Mouse (Mus musculus): ENCODE measurements at regions not wholly inside any gene's neighbourhood (a gene's known extent, or its start where the extent isn't known, plus 50 kb on each side); places are given as distances from the start of the nearest gene placed in this dataset.

- Histone ChIP-seq H3K27me3 (ENCODE audit: insufficient read depth, poor library complexity, severe bottlenecking) (no peaks in the 10 kb centered on the region), H3K4me3 (no peak overlapping the region), H3K9me3 (no peaks in the 10 kb centered on the region), H3K4me1 (no peaks in the 10 kb centered on the region), H3K27ac (no peak overlapping the region), H3K36me3 (no peaks in the 10 kb centered on the region)
- no peak for DNase-seq (ENCODE audit: low spot score)
- WGBS: 86% methylated on average over 6 of the region's 6 CpGs
Observed at GRCm38 (mm10) chr3:39195102-39195501, 308.4 kb downstream of the Fat4 start.

- WGBS: 73% methylated on average over 7 of the region's 7 CpGs
- H3K9me3 ChIP-seq: no peaks in the 10 kb centered on the region
Observed at GRCm38 (mm10) chr3:39202662-39203061, 315.9 kb downstream of the Fat4 start.

GRCm38 (mm10) chr3:39208651-39209050, 321.9 kb downstream of the Fat4 start:
- Histone ChIP-seq H3K4me1 (peaks cover 10% of the 10 kb centered on the region), H3K27me3 (ENCODE audit: insufficient read depth, poor library complexity, severe bottlenecking) (no peaks in the 10 kb centered on the region), H3K27ac (no peak overlapping the region), H3K9me3 (no peaks in the 10 kb centered on the region), H3K36me3 (no peaks in the 10 kb centered on the region), H3K4me3 (no peak overlapping the region)
- DNase-seq (ENCODE audit: low spot score): no peak
- WGBS: 81% methylated on average over 1 of the region's 1 CpGs

More at GRCm38 (mm10) chr3:39202662-39203061, 315.9 kb downstream of the Fat4 start:
- H3K4me3 ChIP-seq: no peak overlapping the region
- H3K27ac ChIP-seq: no peak overlapping the region
- DNase-seq (ENCODE audit: low spot score): no peak
- H3K27me3 ChIP-seq (ENCODE audit: insufficient read depth, poor library complexity, severe bottlenecking): no peaks in the 10 kb centered on the region
- H3K4me1 ChIP-seq: no peaks in the 10 kb centered on the region
- H3K36me3 ChIP-seq: no peaks in the 10 kb centered on the region

DNA sequence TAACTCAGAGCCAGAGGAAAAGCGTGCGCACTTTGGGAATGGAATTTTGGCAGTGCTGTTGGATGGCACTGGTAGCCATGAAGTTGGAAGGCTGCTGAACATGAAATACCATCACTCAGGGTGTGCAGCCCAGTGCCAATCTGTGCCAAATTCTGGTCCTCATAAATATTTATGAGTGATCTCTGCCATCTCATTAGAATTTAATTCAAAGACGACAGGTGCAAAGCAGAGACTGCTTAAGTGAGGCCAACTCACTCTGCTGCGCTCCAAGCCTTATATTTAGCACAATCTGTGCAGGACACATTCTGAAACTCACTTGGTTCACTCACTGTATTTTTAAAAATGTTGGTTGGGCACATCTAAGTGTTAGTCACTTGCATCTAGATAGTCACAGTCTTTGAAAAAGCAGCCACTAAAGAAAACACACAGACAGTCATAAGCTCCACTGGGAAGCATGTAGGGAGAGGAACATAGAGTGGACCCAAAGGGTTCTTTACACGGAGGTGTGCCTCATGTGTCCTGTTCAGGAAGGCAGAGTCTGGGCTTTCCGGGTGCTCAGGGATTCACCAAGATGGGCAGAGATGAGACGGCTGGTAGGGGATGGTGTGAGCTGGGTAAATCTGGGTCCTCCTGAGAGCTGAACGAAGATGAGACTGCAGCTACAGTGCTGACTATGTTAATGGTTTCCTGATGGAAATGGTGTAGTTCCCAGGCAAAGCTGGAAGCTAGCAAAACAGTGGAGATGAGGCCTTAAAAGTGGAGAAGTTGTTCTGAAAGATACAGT, 322.8 kb downstream of the Fat4 start:
- no peak overlapping the region for H3K4me3 ChIP-seq
- no peak for DNase-seq (ENCODE audit: low spot score)
- H3K4me1 ChIP-seq: peaks cover 10% of the 10 kb centered on the region
- WGBS: 85% methylated on average over 8 of the region's 8 CpGs
- H3K27ac ChIP-seq: no peak overlapping the region
- no peaks in the 10 kb centered on the region for H3K9me3 ChIP-seq
- no peaks in the 10 kb centered on the region for H3K36me3 ChIP-seq
- H3K27me3 ChIP-seq (ENCODE audit: insufficient read depth, poor library complexity, severe bottlenecking): no peaks in the 10 kb centered on the region

GRCm38 (mm10) chr3:39211670-39212069, 324.9 kb downstream of the Fat4 start:
- peak overlapping the region; percentile 63; the same call in 1 of the 2 replicates for H3K27ac ChIP-seq
- H3K27me3 ChIP-seq (ENCODE audit: insufficient read depth, poor library complexity, severe bottlenecking): no peaks in the 10 kb centered on the region
- no peaks in the 10 kb centered on the region for H3K9me3 ChIP-seq
- no peak for DNase-seq (ENCODE audit: low spot score)
- peaks cover 10% of the 10 kb centered on the region for H3K4me1 ChIP-seq
- no peak overlapping the region for H3K4me3 ChIP-seq
- WGBS: 41% methylated on average over 5 of the region's 5 CpGs
- no peaks in the 10 kb centered on the region for H3K36me3 ChIP-seq

DNA sequence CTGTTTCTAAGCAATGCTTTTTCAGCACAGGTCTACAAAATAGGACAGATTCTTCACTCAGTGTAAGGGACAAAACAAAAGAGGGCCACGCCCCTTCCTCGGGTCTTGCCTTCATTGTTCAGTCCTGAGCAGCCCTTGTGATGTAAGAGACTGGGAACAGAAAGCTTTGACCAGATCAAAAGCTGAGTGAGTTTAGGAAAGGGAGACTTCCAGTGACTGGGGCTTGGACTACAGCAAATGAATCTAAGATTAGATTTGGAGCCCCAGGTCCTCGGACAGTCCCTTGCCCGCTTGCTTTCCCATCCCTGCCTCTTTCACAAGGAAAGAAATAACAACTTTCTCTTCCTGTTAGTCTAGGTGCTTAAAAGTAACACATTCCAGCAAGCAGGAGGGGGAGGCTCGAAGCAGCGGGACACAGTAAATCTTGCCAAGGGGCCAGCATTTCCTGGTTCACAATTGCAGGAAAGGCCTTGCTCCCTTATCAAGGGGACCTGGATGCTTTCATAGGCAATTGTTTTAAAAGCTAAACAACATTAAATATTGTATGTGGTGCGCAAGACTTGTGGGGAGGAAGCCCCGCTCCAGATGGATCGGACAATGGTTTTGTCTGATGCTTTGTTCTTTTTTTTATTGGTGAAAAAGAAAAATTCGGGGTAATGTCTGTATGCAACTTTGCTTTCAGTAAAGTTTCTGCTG, 333.4 kb downstream of the Fat4 start:
- H3K4me3 ChIP-seq: no peak overlapping the region
- peak overlapping the region; percentile 59 for H3K27ac ChIP-seq
- H3K36me3 ChIP-seq: no peaks in the 10 kb centered on the region
- peaks cover 6% of the 10 kb centered on the region; the same call in 1 of the 2 replicates for H3K4me1 ChIP-seq
- no peaks in the 10 kb centered on the region for H3K9me3 ChIP-seq
- 39% methylated on average over 10 of the region's 10 CpGs for WGBS
- no peaks in the 10 kb centered on the region for H3K27me3 ChIP-seq (ENCODE audit: insufficient read depth, poor library complexity, severe bottlenecking)
- DNase-seq (ENCODE audit: low spot score): peak; percentile 76

DNA sequence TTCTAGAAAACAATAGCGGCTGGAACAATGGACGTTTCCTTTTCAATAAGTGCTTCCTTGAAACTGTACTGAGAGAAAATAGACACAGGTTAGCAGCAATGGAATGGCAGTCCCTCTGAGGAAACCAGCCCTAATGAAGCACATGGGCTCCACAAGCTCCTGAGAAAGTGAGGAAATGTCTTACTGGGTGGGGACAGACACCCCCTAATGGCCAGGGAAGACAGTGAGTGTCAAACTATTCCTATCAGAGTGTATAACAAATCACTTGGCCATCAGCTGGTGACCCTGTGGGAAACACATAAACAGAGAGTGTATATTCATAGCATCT, 333.9 kb downstream of the Fat4 start:
- Histone ChIP-seq H3K4me3 (no peak overlapping the region), H3K27ac (peak overlapping the region; percentile 59; the same call in 1 of the 2 replicates), H3K9me3 (no peaks in the 10 kb centered on the region), H3K36me3 (no peaks in the 10 kb centered on the region), H3K27me3 (ENCODE audit: insufficient read depth, poor library complexity, severe bottlenecking) (no peaks in the 10 kb centered on the region), H3K4me1 (peaks cover 6% of the 10 kb centered on the region; the same call in 1 of the 2 replicates)
- 42% methylated on average over 2 of the region's 2 CpGs for WGBS
- no peak for DNase-seq (ENCODE audit: low spot score)

GRCm38 (mm10) chr3:39222059-39222458, 335.3 kb downstream of the Fat4 start:
- no peaks in the 10 kb centered on the region for H3K27me3 ChIP-seq (ENCODE audit: insufficient read depth, poor library complexity, severe bottlenecking)
- H3K36me3 ChIP-seq: no peaks in the 10 kb centered on the region
- 89% methylated on average over 4 of the region's 4 CpGs for WGBS
- H3K4me1 ChIP-seq: peaks cover 6% of the 10 kb centered on the region; the same call in 1 of the 2 replicates
- DNase-seq (ENCODE audit: low spot score): no peak
- H3K27ac ChIP-seq: no peak overlapping the region
- H3K9me3 ChIP-seq: no peaks in the 10 kb centered on the region
- no peak overlapping the region for H3K4me3 ChIP-seq

DNA sequence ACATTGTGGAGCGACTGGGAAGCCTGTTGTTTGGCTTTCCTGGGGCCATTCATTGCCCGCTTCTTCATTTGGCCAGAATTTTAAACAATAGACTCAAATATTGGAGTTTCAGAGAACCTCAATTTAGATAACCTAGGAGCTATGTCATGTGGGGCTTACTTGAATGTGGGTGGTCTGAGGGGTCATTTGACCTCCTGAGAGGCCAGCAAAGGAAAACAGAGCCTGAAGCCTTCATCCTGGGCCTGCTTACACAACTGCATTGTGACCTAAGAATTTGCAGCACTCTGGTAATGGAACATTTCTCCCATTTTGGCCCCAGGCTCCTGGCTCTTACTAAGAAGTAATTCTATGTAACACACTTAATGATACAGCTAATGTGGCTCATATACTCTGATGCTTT, 348.2 kb downstream of the Fat4 start:
- no peaks in the 10 kb centered on the region for H3K36me3 ChIP-seq
- no peak overlapping the region for H3K27ac ChIP-seq
- H3K9me3 ChIP-seq: no peaks in the 10 kb centered on the region
- no peaks in the 10 kb centered on the region for H3K4me1 ChIP-seq
- no peaks in the 10 kb centered on the region for H3K27me3 ChIP-seq (ENCODE audit: insufficient read depth, poor library complexity, severe bottlenecking)
- WGBS: 68% methylated on average over 2 of the region's 2 CpGs
- no peak for DNase-seq (ENCODE audit: low spot score)
- no peak overlapping the region for H3K4me3 ChIP-seq

DNA sequence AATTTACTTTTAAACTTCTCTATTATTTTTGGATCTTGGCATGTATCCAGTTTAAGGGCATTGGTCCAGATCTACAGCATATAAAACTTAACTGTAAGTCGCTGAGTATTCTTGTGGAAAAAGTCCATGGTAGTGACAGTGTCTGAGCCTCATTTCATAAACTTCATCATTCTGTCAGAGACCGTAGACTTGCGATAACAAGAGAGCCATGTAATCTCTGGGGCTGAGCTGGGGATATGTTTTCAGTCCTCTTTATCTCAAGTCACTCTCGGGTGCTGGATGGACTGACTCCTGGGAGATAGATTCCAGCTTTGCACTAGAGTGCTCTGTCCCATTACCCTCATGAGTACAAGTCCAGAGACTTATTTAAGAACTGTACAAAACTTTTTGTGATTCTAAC, 362.0 kb downstream of the Fat4 start:
- no peak overlapping the region for H3K27ac ChIP-seq

DNA sequence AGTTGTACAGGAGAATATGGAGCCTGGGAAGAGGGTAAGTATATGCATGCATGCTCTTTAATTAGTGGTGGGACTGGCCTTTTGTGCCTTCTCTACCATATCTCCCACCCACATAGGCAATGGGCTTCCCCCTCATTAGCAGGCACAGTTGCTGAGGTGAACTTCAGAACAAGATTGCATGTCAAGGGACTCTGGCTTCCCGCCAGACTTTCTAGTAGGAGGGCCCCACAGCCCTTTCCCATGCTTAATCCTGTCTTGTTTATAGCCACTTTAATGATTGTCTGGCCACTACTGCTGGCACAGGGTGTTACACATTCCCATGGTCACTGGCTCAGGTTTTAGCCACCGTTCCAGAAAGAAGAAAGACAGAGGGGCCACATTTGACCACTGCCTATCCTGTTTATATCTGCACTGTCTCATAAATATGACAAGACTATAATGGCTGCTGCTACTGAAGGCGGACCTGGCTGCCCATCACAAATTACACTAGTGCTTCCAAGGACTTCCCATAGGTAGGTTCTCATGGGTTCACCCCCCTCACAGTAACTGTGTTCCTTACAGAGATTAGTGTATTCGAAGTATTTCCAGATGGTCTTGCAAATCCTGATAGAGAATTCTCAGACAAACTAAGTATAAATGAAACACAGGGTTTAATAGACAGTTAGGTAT, 362.6 kb downstream of the Fat4 start:
- DNase-seq (ENCODE audit: low spot score): peak; percentile 77
- Histone ChIP-seq H3K36me3 (no peaks in the 10 kb centered on the region), H3K9me3 (no peaks in the 10 kb centered on the region), H3K4me1 (peaks cover 16% of the 10 kb centered on the region), H3K27me3 (ENCODE audit: insufficient read depth, poor library complexity, severe bottlenecking) (no peaks in the 10 kb centered on the region), H3K4me3 (no peak overlapping the region), H3K27ac (peak overlapping the region; percentile 59)
- 44% methylated on average over 4 of the region's 4 CpGs for WGBS

More for the DNA sequence above, 362.0 kb downstream of the Fat4 start:
- Histone ChIP-seq H3K27me3 (ENCODE audit: insufficient read depth, poor library complexity, severe bottlenecking) (no peaks in the 10 kb centered on the region), H3K4me3 (no peak overlapping the region), H3K9me3 (no peaks in the 10 kb centered on the region), H3K4me1 (peaks cover 16% of the 10 kb centered on the region), H3K36me3 (no peaks in the 10 kb centered on the region)
- DNase-seq (ENCODE audit: low spot score): no peak
- WGBS: 33% methylated on average over 4 of the region's 4 CpGs

GRCm38 (mm10) chr3:39253076-39253475, 366.3 kb downstream of the Fat4 start:
- no peak for DNase-seq (ENCODE audit: low spot score)
- Histone ChIP-seq H3K27me3 (ENCODE audit: insufficient read depth, poor library complexity, severe bottlenecking) (no peaks in the 10 kb centered on the region), H3K36me3 (no peaks in the 10 kb centered on the region), H3K27ac (no peak overlapping the region), H3K4me1 (peaks cover 16% of the 10 kb centered on the region), H3K9me3 (no peaks in the 10 kb centered on the region), H3K4me3 (no peak overlapping the region)
- WGBS: 58% methylated on average over 1 of the region's 1 CpGs

Measured in heart, embryonic 10.5 days (tissue).